Mouse (Mus musculus) ovary, postnatal 14 days (tissue): ENCODE results near the gene Vasn.

Source experiments
- DNase-seq: peaks from one replicate; pipeline ENCODE4 v3.0.0; 2022; ENCODE audit warnings: low spot score

Gene Vasn

GRCm38 (mm10) chr16:4643670-4644419 lies 4.1 kb downstream of the Vasn start:
- DNase-seq: peak; percentile 80

GRCm38 (mm10) chr16:4645867-4646266 lies 6.1 kb downstream of the Vasn start:
- DNase-seq: no peak

- DNase-seq: no peak
These were observed 7.1 kb downstream of the Vasn start for GRCm38 (mm10) chr16:4646831-4647230.

GRCm38 (mm10) chr16:4647651-4648141 lies 8.0 kb downstream of the Vasn start:
- DNase-seq: no peak

GRCm38 (mm10) chr16:4648416-4649023 lies 8.8 kb downstream of the Vasn start:
- DNase-seq: no peak

- no peak for DNase-seq
These were observed 9.5 kb downstream of the Vasn start for GRCm38 (mm10) chr16:4649211-4649610.

GRCm38 (mm10) chr16:4649692-4650091 lies 10.0 kb downstream of the Vasn start:
- DNase-seq: no peak

GRCm38 (mm10) chr16:4650161-4650560 lies 10.4 kb downstream of the Vasn start:
- DNase-seq: no peak

GRCm38 (mm10) chr16:4651081-4651480 lies 11.3 kb downstream of the Vasn start:
- no peak for DNase-seq

GRCm38 (mm10) chr16:4651624-4652023 lies 11.9 kb downstream of the Vasn start:
- DNase-seq: no peak

- DNase-seq: no peak
These were observed 13.1 kb downstream of the Vasn start for GRCm38 (mm10) chr16:4652707-4653416.

GRCm38 (mm10) chr16:4654706-4655105 lies 15.0 kb downstream of the Vasn start:
- no peak for DNase-seq

GRCm38 (mm10) chr16:4655251-4655734 lies 15.6 kb downstream of the Vasn start:
- DNase-seq: no peak

- DNase-seq: no peak
These were observed 16.2 kb downstream of the Vasn start for GRCm38 (mm10) chr16:4655764-4656570.

- no peak for DNase-seq
These were observed 16.9 kb downstream of the Vasn start for GRCm38 (mm10) chr16:4656571-4657081.

- peak; percentile 63 for DNase-seq
These were observed 19.1 kb downstream of the Vasn start for GRCm38 (mm10) chr16:4658781-4659245.

GRCm38 (mm10) chr16:4659326-4659725 lies 19.6 kb downstream of the Vasn start:
- no peak for DNase-seq

- DNase-seq: no peak
These were observed 21.9 kb downstream of the Vasn start for GRCm38 (mm10) chr16:4661605-4662004.

GRCm38 (mm10) chr16:4663806-4664205 lies 24.1 kb downstream of the Vasn start:
- DNase-seq: no peak

GRCm38 (mm10) chr16:4665726-4666125 lies 26.0 kb downstream of the Vasn start:
- DNase-seq: no peak

- peak; percentile 89 for DNase-seq
These were observed 27.6 kb downstream of the Vasn start for GRCm38 (mm10) chr16:4667190-4667808.
